Mouse (Mus musculus) lung, adult 2 months (tissue): ENCODE results near the gene Ak2.

Experiments
- CTCF ChIP-seq: fragments of 200-500 bp; IDR thresholded peaks from 2 replicates; pipeline ENCODE4 v1.5.1; 2011; ENCODE audit warnings: mild to moderate bottlenecking, low read length, control low read depth; ENCODE audit not compliant: insufficient read depth
- POLR2A ChIP-seq: fragments of 200-500 bp; IDR thresholded peaks from 2 replicates; pipeline ENCODE4 v1.6.1; 2011; ENCODE audit warnings: low read depth, mild to moderate bottlenecking, control low read depth, low read length, borderline replicate concordance; ENCODE audit errors: extremely low read depth

- no peak for TF ChIP-seq CTCF
- TF ChIP-seq POLR2A: no peak
Measured at GRCm38 (mm10) chr4:128949470-128950005, 42.2 kb upstream of the Ak2 start.
